Mouse (Mus musculus): ENCODE data around the gene Srrm2. TPM values are rescaled to one million over a fixed set of nuclear protein-coding genes. Genes with fewer than 3 reads are reported as not detected.

The Srrm2 gene
- total and polyA plus RNA-seq, 2 experiments from 2014 or later, result 147 to 384 TPM

DNA sequence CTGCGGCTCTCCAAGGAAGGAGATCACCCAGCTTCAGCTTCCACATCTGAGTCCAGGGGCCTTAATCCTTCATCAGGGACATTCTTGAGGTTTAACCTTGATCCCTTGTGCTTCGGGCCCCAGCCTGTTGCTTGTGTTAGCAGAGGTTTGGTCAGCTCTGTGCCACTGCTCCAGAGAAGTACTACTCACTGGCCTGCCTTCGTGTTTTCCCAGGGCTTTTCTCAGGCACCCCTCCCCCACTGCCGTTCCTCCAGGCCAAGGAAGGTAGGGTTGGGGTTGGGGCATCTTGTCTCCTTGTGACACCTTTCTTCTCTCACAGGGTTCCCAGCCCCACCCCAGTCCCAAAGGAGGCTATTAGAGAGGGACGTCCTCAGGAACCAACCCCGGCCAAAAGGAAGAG lies 31.8 kb downstream of the Srrm2 start:
- H3K9ac ChIP-seq, result no peak overlapping the region
- H3K4me3 ChIP-seq (ENCODE audit: low read depth, low read length), result no peak overlapping the region
- no peak overlapping the region for H3K4me2 ChIP-seq (ENCODE audit: low read depth)
- ATAC-seq (no peak), DNase-seq (no peak)
- no peaks in the 10 kb centered on the region for H3K4me1 ChIP-seq (ENCODE audit: insufficient read depth)
- peaks cover 10% of the 10 kb centered on the region for H3K9me3 ChIP-seq (ENCODE audit: low read length)
- H3K36me3 ChIP-seq (ENCODE audit: insufficient read depth), result peaks cover 93% of the 10 kb centered on the region
- 82% methylated on average over 6 of the region's 6 CpGs for WGBS
- H3K27ac ChIP-seq (ENCODE audit: low read depth, low read length), result no peak overlapping the region
- no peak for TF ChIP-seq CTCF (IDR thresholded peaks at IDR 0.05; ENCODE audit: low read depth)
- no peaks in the 10 kb centered on the region for H3K27me3 ChIP-seq (ENCODE audit: insufficient read depth, low read length)

DNA sequence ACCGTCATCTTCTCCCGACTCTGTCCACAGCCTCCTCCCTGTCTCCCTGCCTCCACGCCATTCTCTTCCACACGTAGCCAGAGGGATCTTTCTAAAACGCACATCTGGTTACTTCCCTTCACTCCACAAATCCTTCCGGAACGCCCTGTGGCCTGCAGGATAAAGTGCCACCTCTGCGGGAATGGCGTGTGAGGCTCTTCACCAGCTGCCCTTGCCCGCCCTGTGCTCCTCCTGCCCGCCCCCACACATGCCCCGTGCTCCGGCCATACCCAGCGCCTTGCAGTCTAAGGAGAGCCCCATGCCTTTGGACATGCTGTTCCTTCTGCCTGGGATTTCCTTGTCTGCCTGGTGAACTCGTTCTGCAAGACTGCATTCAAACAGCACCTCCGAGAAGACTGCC lies 32.7 kb downstream of the Srrm2 start:
- no peak for DNase-seq
- H3K27me3 ChIP-seq (ENCODE audit: insufficient read depth, low read length), result no peaks in the 10 kb centered on the region
- ATAC-seq, result no peak; the same call in 1 of the 2 replicates

DNA sequence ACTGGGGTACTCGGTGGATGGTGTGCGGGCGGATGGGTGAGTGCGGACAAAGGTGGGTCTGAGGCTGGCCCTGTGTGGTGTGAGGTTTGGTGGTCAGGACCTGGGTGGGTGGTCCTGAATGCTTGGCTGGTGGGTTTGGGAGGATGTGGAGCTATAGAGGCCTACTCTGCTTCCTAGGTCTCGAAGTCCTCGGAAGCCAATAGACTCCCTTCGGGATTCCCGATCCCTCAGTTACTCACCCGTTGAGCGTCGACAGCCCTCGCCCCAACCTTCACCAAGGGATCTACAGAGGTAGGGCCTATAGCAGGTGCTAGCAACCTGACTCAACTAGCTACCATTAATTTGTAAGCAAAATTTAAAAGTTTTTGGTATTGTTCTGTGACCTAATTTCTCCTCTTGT lies 33.3 kb downstream of the Srrm2 start:
- Histone ChIP-seq H3K27ac (ENCODE audit: low read depth, low read length) (no peak overlapping the region), H3K9ac (no peak overlapping the region), H3K4me1 (ENCODE audit: insufficient read depth) (peaks cover 8% of the 10 kb centered on the region), H3K27me3 (ENCODE audit: insufficient read depth, low read length) (no peaks in the 10 kb centered on the region), H3K4me3 (ENCODE audit: low read depth, low read length) (no peak overlapping the region), H3K36me3 (ENCODE audit: insufficient read depth) (peaks cover 78% of the 10 kb centered on the region), H3K4me2 (ENCODE audit: low read depth) (no peak overlapping the region), H3K9me3 (ENCODE audit: low read length) (peaks cover 7% of the 10 kb centered on the region; the same call in 1 of the 2 replicates)
- ATAC-seq (no peak), DNase-seq (no peak)
- TF ChIP-seq CTCF (IDR thresholded peaks at IDR 0.05; ENCODE audit: low read depth), result no peak
- WGBS, result 89% methylated on average over 12 of the region's 12 CpGs

More for the DNA sequence above, 32.7 kb downstream of the Srrm2 start:
- Histone ChIP-seq H3K9ac (no peak overlapping the region), H3K27ac (ENCODE audit: low read depth, low read length) (no peak overlapping the region), H3K4me3 (ENCODE audit: low read depth, low read length) (no peak overlapping the region), H3K36me3 (ENCODE audit: insufficient read depth) (peaks cover 84% of the 10 kb centered on the region), H3K4me1 (ENCODE audit: insufficient read depth) (peaks cover 8% of the 10 kb centered on the region), H3K9me3 (ENCODE audit: low read length) (peaks cover 10% of the 10 kb centered on the region), H3K4me2 (ENCODE audit: low read depth) (no peak overlapping the region)
- no peak for TF ChIP-seq CTCF (IDR thresholded peaks at IDR 0.05; ENCODE audit: low read depth)
- WGBS, result 85% methylated on average over 16 of the region's 16 CpGs

DNA sequence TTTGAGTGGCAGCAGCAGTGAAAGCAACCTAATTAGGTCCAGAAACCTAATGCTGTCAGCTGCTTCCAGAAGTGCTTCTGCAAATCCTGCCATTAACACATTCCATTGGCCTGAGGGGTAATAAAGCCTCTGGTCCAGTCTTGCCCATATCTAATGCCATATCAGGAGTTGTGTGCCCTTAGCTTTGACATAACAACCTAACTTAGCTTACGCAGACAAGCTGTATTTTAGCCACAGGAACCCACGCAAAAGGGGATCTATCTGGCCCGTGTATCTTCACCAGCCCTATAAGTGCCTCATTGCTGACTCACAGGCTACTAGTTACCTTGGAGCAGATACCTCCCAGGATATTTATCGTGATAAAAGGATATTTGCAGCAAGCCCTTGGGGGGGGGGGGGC lies 35.3 kb downstream of the Srrm2 start:
- Histone ChIP-seq H3K9ac (no peak overlapping the region), H3K4me1 (ENCODE audit: insufficient read depth) (peaks cover 8% of the 10 kb centered on the region), H3K4me3 (ENCODE audit: low read depth, low read length) (no peak overlapping the region), H3K36me3 (ENCODE audit: insufficient read depth) (peaks cover 58% of the 10 kb centered on the region), H3K9me3 (ENCODE audit: low read length) (no peaks in the 10 kb centered on the region), H3K27me3 (ENCODE audit: insufficient read depth, low read length) (no peaks in the 10 kb centered on the region), H3K27ac (ENCODE audit: low read depth, low read length) (no peak overlapping the region), H3K4me2 (ENCODE audit: low read depth) (no peak overlapping the region)
- DNase-seq (no peak), ATAC-seq (no peak)
- 82% methylated on average over 4 of the region's 4 CpGs for WGBS
- TF ChIP-seq CTCF (IDR thresholded peaks at IDR 0.05; ENCODE audit: low read depth), result no peak

DNA sequence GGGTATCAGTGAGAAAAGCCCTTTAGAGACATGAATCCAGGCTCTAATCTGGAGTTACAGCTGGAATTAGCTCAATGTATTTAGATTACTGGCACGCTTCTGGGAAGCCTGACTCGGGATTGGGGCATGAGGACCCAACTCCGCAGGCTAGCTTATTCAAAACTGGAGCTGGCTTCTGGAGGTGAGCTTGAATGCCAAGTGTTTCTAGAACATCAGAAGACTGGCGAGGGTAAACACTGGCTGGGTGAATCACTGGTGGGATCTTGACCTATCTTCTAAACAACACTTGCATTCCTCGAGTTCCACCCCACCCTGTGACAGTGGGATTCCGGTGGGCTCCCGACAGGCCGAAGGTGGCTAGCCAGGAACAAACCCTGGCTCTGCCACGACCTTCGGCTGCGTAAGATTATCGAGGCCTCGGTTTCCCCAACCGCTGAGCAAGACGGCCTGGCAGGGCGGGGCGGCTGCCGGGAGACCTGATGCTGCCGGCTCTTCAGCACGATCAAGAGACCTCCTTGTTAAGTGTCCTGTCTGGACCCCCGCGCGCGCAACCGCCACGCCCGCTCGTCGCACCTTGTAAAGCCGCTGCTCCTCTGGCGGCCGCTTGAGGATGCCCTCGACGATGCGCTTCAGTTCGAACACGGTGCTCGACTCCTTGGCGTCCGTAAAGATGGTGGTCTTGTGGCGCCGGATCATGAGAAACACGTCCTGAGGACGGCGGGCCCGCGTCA lies 38.1 kb downstream of the Srrm2 start:
- Histone ChIP-seq H3K27me3 (ENCODE audit: insufficient read depth, low read length) (peaks cover 4% of the 10 kb centered on the region; the same call in 1 of the 2 replicates), H3K4me2 (ENCODE audit: low read depth) (peak overlapping the region; percentile 66), H3K9ac (peak overlapping the region; percentile 68), H3K4me1 (ENCODE audit: insufficient read depth) (peaks cover 8% of the 10 kb centered on the region), H3K27ac (ENCODE audit: low read depth, low read length) (peak overlapping the region; percentile 97), H3K4me3 (ENCODE audit: low read depth, low read length) (peak overlapping the region; percentile 47), H3K36me3 (ENCODE audit: insufficient read depth) (peaks cover 29% of the 10 kb centered on the region), H3K9me3 (ENCODE audit: low read length) (no peaks in the 10 kb centered on the region)
- ATAC-seq, result peak; percentile 73
- peak; percentile 63 for DNase-seq
- WGBS, result 2% methylated on average over 47 of the region's 47 CpGs
- TF ChIP-seq CTCF (IDR thresholded peaks at IDR 0.05; ENCODE audit: low read depth), result peak; percentile 46

DNA sequence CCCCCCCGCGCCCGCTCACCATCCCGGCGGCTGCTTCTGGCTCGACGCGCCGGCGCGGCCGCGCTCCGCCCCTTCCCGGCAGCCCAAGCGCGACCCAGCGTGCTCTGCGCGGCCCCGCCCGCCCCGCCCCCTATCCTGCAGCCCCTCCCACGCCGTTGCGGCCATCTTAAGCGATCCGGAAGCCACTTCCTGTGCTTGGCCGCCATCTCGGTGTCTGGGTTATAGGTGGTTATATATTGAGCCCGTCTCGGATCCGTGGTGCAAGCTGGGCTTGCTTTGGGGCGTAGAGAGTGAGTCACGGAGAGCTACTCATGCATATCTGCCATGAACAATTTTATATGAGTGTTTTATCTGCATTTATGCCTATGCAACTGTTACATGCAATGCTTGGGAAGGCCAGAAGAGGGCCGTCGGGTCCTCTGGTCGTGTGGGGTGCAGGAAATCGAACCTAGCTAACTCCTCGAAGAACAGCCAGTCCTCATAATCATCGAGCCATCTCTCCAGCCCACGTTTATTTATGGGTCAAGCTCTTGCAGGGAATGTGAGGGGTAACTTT lies 38.8 kb downstream of the Srrm2 start, which contains the start of gene Elob:
Elob (minus strand) TSS at position 73 of the 556 bp plus-strand sequence.
- ATAC-seq (peak; percentile 97), DNase-seq (peak; percentile 95)
- H3K9ac ChIP-seq, result peak within 1 kb of the TSS; percentile 68
- TF ChIP-seq CTCF (IDR thresholded peaks at IDR 0.05; ENCODE audit: low read depth), result peak; percentile 79
- peak within 1 kb of the TSS; percentile 66 for H3K4me2 ChIP-seq (ENCODE audit: low read depth)
- H3K27ac ChIP-seq (ENCODE audit: low read depth, low read length), result peak within 1 kb of the TSS; percentile 97
- peaks cover 4% of the 10 kb centered on the region; the same call in 1 of the 2 replicates for H3K27me3 ChIP-seq (ENCODE audit: insufficient read depth, low read length)
- peaks cover 22% of the 10 kb centered on the region for H3K36me3 ChIP-seq (ENCODE audit: insufficient read depth)
- peaks cover 8% of the 10 kb centered on the region for H3K4me1 ChIP-seq (ENCODE audit: insufficient read depth)
- H3K9me3 ChIP-seq (ENCODE audit: low read length), result no peaks in the 10 kb centered on the region
- peak within 1 kb of the TSS; percentile 47 for H3K4me3 ChIP-seq (ENCODE audit: low read depth, low read length)
- WGBS, result under 1% methylated on average over 35 of the region's 42 CpGs

DNA sequence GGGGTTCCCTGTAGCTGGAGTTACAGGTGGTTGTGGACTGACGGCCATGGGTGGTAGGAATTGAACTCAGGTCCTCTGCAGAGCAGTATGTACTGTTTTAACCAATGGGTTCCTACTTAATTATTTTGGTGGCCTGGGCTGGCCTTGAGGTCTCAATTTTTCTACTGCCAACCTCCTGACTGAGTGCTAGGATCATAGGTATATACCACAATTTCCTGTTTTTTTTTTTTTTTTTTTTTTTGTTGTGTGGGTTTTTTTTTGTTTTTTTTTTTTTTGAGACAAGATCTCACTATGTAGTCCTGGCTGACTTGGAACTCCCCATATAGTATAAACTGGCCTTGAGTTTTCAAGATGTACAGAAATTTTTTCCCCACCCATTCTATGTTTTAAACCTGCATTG lies 40.9 kb downstream of the Srrm2 start:
- no peak for TF ChIP-seq CTCF (IDR thresholded peaks at IDR 0.05; ENCODE audit: low read depth)
- Histone ChIP-seq H3K27ac (ENCODE audit: low read depth, low read length) (no peak overlapping the region), H3K36me3 (ENCODE audit: insufficient read depth) (peaks cover 3% of the 10 kb centered on the region), H3K4me1 (ENCODE audit: insufficient read depth) (peaks cover 8% of the 10 kb centered on the region), H3K4me2 (ENCODE audit: low read depth) (no peak overlapping the region), H3K9me3 (ENCODE audit: low read length) (no peaks in the 10 kb centered on the region), H3K27me3 (ENCODE audit: insufficient read depth, low read length) (peaks cover 4% of the 10 kb centered on the region; the same call in 1 of the 2 replicates), H3K9ac (no peak overlapping the region), H3K4me3 (ENCODE audit: low read depth, low read length) (no peak overlapping the region)
- DNase-seq (no peak), ATAC-seq (no peak)
- 93% methylated on average over 1 of the region's 1 CpGs for WGBS
